Mouse (Mus musculus) lung, adult 2 months (tissue): ENCODE data around the gene Gm44790.

ENCODE experiments used
- CTCF ChIP-seq: fragments of 200-500 bp; IDR thresholded peaks from 2 replicates; pipeline ENCODE4 v1.5.1; 2011; ENCODE audit warnings: mild to moderate bottlenecking, low read length, control low read depth; ENCODE audit not compliant: insufficient read depth
- POLR2A ChIP-seq: fragments of 200-500 bp; IDR thresholded peaks from 2 replicates; pipeline ENCODE4 v1.6.1; 2011; ENCODE audit warnings: low read depth, mild to moderate bottlenecking, control low read depth, low read length, borderline replicate concordance; ENCODE audit errors: extremely low read depth

DNA sequence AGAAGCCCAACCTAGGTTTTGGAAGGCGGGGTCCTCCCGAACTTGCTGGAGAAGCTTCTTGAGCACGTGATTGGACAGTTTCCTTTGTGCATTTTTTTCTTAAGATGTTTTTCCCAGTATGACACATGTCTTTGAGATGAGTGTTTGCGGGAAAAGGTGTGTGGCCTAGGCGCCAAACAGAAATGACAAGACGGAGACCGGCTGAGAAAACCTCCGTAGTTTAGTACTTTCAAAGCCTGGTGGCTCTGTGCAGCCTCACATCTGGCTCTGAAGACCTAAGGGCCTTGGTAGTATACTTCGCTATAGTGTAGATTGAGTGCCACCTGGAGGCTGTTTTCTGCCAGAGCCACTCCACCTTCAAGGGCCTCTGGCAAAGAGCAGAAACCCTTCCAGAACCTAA is 25.5 kb upstream of the Gm44790 start:
- TF ChIP-seq CTCF (peak; percentile 66), POLR2A (no peak)
